Mouse (Mus musculus) v-Abl transformed pro-B cells (cell line): ENCODE measurements at regions not wholly inside any gene's neighbourhood (a gene's known extent, or its start where the extent isn't known, plus 50 kb on each side); places are given as distances from the start of the nearest gene placed in this dataset.

Source experiments
- in situ Hi-C, 2 experiments: fragments of 400-800 bp; cut with MboI; formaldehyde crosslinking; loops; one replicate each; pipeline ENCODE4 v1.15.1; 2025; ENCODE audit not compliant: unreplicated experiment in 2 of 2

DNA sequence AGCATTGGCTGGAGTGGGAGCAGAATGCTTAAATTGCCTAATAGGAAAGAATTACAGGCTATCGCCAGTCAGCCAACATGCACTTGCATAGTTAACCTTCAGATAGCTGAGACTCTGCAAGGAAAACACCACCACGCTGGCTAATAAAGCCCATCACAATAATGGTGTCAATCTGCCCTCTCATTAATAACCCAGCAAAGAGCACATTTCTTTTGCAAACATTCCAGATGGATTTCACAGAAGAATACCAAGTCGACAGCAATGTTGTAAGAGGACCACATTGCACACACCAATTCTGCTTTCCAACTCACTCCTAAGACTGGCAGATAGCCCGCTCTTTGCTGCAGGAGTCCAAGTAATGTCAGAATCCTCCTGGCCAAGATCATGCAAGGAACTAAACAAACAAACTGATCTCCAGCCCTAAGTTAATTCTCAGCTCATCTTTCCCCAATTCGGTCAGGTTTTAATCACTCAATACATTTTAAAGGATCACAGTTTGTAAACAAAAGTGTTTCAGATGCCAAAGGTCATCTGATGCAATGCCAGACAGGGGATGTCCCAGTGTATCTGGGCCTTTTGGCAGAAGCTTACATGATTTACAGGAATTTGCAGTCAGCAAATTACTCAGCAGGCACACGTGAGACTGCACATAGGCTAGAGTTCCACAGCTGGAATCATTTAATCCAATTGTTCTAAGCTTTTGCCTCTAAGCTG is 198.4 kb downstream of the Klf6 start:
- in situ Hi-C loops = no loop called here

DNA sequence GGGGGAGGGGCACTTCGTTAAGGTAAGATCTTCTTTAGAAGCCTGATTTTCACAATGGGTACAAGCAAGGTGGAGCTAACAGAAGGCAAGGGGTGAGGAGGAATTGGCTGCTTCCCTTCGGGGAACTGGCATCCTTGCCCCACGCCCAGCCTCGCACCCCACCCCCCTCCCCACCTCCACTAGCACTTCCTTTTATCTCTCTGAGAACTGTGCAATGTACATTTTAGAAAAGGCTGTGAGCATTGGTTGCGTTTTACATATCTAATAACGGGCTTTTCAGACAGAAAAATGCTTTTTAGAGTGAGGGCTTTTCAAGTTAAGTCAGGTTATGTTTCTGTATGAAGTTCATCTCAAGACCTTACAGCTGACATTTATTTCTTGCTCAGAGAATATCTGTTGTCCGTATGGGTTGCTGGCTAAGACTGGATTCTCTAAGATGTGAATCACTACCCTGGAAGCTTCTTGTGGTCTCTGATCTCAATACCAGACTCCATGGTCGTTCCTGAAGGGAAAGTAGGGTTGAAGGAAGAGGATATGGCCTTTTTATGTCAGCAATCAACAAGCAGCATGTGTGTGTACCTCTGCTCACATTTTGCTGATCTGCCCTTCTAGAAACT is 199.1 kb downstream of the Klf6 start:
- in situ Hi-C loops = no loop called here

DNA sequence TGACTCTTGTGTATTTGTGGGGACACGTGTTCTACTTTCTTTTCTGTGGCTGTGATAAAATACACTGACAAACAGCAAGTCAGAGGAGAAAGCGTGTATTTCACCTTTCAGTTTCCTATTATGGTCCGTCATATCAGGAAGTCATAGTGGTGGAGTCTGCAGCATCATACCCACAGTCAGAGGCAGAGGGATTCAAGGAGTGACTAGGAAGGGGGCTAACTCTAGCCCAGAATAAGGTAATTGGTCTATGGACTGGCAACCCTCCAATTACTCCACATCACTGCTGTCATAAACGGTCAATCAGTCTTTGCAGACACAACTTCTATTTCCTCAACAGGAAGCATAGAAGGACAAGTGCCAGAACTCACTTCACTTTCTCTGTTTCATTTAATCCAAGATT is 201.0 kb downstream of the Klf6 start:
- in situ Hi-C loops = no loop called here

DNA sequence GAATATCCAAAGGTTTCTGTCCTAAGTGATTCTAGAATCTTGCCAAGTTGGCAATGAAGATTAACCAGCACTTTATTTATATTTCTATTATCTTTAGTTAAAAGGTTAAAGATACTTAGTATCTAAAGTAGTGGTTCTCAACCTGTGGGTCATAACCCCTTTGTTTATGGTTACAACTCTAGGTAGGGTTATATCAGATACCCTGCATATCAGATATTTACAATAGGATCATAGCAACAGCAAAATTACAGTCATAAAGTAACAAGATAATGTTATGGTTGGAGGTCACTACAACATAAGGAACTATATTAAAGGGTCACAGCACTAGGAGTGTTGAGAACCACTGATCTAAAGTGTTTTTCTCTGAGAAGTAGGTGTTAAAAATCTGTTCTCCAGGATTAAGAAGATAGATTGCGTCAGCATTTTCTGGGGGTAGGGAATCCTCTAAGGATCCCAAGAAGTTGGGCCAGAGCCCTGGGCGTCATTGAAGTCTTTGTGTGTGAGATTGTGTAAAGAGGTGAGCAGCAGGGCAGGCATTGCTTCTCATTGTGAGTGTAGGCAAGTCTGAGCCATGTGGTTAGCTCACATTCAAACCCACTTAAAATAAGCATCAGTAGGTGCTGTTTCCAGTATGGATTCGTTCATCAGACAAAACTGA is 201.6 kb downstream of the Klf6 start:
- in situ Hi-C loops = no loop called here

DNA sequence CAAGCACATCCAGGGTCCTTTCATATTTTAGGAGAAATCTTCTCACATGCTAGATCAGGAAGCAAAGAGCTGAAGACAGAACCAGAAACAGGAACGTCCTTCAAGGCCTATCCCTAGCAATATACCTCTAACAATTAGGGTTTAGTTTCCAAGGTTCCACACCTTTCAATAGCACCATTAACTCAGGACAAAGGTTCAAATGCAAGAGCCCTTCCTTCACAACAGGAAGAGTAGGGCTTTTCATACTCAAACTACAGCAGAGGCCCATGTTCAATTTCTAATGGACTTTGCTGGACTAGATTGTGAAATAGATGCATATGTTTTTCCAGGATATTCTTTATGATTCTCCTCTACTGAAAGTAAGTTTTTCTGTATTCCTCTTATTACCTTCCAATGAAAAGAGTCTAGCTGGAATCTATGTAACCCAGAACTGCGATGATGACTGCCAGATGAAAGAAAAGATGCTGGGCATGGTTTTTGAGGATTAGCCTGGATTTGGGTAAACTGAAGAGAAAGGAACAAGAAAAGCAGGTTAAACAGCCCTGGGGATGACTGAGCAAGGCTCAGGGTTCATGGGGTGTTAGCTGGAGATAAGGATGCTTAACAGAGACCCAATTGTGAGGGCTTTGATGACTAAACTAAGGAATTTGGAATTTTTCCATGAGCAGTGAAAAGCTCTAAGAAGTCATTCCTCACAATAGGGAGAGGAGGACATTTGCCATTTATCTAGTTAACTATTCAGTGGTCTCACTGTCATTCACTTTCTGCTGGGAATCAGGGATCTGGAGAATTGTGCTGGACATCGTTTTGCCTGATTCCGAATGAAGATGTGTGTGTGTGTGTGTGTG is 215.9 kb downstream of the Klf6 start:
- in situ Hi-C loops = no loop called here

DNA sequence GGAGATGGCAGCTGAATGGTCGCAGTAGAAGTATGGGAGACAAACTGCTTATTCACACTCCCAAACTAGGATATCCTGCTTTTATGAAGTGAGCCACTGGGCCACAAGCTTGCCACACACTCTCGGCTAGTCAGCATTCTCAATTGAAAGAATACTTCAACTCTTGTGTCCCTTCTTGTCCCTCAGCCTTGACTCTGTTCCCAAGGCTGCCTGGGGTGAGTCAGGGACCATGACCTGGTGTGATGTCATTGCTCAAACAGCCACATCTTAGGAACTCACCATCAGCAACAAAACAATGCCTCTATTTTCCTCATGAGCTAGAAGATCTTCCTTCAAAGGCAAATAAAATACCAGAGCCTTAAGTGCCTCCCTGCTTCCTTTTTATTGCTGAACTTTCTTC is 224.6 kb downstream of the Klf6 start:
- in situ Hi-C loops = no loop called here

DNA sequence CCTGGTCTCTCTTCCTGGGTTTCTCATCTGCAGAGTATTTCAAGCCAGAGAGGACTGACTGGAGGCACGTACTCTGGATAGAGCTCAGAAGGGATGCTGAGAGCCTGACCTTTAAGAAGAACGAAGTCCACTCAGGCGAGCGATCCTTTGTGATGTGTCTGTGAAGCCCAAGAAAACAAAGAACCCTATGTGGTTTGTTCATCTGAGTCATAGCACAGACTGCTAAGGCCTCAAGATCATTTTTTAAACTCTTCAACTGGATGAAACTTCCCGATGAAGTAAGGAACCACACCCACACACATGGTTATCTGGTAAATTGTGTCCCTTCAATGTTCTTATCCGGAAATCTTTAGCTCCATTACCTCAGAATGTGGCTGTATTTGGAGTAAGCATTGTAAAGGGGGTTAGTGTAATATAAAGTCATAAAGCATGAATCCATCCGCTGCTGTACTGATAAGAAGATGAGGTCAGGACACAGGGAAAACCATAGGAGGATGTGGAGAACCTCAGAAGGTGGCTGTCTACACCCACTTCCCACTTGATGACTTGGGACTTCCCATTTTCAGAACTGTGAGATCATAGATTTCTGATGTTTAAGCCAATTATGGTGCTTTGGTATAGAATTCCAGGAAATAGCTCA is 247.9 kb downstream of the Klf6 start:
- in situ Hi-C loops = no loop called here

DNA sequence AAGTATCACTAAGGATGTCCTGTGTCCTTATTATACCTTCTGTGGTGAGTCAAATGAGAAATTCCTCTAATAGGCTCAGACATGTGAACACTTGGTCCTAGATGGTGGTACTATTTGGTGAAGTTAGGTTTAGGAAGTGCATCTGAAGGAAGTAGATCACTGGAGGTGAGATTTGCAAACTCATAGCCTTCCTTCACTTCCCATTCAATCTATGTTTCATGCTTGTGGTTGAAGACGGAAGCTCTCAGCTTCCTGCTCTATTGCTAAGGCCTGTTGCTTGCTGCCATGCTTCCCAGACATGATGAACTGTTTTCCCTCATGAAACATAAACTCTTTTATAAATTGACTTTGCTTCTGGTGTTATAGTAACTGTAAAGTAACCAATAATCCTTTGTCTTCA is 258.4 kb downstream of the Klf6 start:
- in situ Hi-C loops = no loop called here

DNA sequence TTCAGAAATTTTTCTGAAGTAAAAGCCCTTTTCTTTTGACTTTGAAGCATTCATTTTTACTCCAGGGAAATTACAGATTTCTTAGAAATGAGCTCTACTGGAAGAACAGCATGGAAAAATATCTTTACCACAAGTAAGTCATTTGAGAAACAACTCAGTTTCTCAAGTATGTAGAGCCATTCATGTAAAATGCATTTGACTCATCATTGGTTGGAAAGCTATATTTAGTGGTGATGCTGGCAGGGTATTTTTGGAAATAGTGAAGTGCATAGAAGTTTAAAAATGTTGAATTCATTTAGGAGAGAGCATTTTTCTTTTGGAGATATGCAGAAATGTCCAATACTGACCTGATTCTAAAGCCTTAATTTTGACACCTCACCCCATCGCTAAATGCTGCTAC is 266.0 kb downstream of the Klf6 start:
- in situ Hi-C loops = no loop called here

DNA sequence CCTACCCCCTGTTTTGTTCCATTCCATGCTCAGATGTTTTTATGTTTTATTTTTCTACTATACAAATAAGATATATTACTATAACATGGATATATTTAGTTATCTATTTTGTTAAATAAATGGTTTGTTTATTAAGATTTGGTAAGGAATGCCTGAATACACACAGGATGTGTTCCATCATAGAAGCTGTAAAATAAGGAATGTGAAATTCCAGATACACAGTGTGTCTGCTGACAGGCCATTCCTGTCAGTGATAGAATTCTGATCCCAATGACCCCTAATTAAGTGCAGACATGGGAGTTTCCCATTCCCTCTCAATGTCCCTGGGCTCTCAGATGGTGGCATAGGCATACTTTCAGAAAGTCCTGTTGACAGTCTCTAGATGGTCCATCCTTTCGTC is 267.6 kb downstream of the Klf6 start:
- in situ Hi-C loops = no loop called here

DNA sequence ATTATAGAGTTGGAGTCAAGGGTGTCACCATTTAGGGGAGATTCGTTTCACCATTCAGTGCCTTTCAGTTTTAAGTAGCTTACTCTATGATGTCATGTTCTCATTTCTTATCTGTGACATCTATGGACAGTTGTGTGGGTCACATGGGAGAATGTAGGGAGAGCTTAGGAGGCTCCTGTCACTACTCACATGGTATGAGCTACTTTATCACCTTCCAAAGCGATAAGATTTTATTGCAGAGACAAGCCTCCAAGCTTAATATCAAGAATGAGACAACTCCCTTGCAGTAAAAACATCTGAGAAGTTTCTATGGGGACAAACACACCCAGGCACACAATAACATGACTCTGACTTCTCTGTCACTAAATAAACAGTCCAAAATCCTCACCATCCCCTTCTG is 270.1 kb downstream of the Klf6 start:
- in situ Hi-C loops = no loop called here

DNA sequence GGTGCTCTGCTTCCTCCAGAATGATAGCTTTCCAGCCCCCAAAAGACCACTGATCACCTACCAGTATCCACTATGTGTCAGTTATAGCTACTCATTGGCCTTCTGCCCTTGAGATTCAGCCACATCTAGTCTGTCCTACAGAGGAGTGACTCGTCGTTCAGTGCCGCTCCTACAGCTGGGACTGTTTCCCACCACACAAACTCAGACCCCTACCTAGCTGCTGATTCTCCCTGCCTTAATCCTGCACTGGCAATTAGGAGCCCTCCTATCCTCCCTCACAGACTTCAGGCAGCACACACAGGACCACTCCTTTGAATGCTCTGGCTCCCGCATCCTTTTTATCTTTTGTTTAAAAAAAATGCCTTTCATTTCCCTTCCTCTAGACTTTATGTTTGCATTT is 275.9 kb downstream of the Klf6 start:
- in situ Hi-C loops = no loop called here

DNA sequence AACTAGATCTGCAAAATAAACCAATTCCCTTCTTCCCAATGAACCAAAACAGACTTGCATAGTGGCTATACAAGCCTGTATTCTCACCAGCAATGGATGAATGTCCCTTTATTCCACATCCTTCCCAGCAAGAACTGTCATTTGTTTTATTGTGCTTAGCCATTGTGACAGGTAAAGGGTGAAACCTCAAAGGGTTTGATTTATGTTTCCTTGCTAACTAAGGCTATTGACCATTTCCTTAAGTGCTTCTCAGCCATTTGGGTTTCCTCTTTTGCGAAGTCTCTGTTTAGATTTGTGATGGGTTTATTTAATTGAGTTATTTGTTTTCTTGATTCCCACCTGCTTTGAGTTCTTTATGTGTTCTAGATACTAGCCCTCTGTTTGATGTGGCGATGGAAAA is 281.5 kb downstream of the Klf6 start:
- in situ Hi-C loops = no loop called here

DNA sequence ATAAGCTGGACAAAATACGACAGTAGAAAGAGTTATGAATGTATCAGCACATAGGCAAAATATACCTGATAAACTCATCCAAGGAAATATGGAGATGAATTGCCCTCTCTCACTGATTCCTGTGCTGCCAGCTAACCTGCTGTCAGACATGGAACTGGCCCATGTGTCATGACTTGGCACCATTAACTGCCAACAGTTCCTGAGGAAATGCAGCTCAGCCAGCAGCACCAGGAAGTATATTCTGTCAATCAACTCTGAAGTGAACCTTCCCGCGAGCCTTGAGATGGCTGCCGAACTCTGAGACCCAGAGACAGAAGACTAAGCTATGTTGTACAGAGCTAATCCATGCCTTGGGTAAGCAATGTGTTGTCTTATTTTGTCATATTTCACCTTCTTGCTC is 292.4 kb downstream of the Klf6 start:
- in situ Hi-C loops = no loop called here

DNA sequence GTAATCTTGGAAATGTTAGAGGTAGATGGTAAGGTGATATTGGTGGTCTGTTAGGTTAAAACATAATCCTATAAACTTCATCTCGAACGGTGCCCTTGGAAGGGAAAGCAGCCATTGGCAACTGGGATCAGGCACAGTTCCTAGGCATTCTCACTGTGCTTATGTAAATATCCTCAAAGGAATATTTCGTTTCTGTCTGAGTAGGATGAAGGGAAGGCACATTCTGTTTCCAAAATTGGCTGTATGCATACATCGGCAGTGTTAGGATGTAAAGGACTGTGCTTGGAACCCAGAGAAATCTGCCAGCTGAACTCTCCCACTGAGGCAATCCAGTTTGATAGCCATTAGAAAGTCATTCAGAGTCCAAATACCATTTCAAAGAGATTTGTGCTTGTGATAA is 294.9 kb downstream of the Klf6 start:
- in situ Hi-C loops = no loop called here

DNA sequence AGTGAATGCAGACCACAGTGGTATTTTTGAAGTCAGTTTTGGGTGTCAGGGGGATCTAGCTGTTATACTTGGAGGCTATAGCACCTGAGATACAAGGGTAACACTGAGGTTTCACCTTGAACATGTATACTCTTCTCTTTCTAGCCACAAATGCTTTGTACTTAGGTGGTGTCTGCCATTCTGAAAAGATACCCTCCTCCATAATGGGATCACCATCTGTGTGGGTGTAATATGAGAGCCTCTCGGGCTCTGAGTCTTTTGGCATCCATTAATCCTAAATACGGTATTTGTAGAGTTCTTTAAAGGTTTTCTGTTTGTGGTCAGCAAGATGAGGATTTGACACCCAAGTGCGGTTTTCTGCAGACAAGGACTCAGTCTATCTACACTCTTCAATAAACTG is 295.7 kb downstream of the Klf6 start:
- in situ Hi-C loops = no loop called here

DNA sequence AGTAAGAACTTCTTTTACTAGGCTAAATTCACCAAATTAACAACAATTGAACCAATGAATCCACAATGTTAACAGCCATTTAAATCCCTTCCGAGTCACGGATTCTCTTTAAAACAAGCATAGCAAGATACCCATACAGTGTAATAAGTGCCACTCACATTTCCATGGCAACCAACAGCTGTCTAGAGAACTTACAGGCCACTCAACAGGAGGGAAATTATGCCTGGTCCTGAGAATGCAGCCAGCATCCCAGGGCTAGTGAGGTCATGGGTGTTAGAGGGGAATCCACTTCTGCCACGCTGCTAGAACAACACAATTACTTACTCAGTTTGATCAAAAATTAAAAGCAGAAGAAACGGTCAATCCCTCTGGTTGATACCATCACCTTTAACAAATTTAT is 296.7 kb downstream of the Klf6 start:
- in situ Hi-C loops = no loop called here

DNA sequence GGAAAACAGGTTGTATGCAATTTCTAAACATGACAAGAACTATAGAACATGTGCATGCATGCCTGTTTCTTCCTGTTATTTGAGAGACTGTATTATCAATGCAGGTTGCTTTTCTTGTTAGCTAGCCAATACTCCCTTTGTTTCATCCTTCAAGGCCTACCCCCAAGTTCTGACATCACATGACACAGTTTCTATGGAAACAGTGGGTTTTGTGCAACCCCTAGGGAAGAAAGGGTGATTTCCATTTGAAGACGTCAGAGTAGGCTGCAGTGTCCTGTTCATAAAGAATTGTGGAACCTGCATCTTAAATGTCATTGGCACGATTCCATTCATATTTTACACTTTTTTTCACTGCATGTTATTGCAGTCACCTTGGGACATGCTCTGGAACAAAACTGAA is 298.1 kb downstream of the Klf6 start:
- in situ Hi-C loops = no loop called here

DNA sequence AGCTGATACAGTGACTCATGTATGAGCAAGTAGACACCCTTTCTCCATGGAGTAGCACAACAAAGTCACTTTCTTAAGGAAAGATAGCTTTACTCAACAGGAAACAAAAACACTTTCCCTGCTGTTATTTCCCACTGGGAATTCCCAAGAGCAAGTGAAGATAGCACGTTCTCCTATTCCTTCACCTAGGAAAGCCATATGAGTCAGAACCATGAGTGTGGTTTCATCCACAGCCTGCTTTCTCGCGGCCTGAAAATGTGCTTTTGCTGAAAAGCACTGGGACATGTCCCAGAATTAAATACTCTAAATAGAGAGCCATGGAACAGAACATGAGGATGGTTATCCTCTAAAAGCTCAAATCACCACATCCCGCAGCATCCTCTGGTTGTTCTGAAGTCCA is 304.6 kb downstream of the Klf6 start:
- in situ Hi-C loops = no loop called here

DNA sequence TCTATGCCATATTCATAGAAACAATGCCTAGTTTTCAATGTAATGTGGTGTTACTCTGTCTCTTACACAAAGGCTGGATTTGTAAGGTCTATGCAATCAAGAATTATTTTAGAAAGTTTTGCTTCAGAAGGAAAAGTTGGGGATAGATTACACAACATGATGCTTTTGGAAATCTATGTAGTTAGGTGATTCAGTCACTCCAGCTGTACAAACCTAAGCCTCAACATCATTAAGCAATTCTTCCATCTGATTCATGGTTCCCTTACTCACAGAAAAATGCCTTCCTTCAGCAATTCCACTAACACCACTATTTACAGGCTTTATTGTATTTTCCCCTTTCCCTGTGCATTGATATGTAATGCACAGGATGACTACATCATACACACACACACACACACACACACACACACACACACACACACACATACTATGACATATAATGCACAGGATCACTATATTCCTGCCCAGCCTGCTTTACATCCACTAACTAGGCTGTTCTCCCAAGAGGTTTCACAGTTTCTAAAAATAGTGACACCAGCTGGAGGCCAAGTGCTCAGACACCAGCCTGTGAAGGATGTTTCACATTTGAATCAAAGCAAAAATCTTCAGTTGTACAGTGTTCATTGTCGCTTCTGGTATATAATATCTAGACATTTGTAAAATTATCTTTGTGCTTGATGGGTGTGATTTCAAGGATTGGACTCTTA is 305.9 kb downstream of the Klf6 start:
- in situ Hi-C loops = no loop called here
